Mouse (Mus musculus) embryonic fibroblast, embryonic 13.5 days (primary cell): ENCODE measurements around the gene Efna2.
"Not testable (repeated sequence)": the region's sequence is repeated elsewhere in the genome, so short reads cannot be mapped to it uniquely, and the experiment has no call there.

ENCODE experiments used
- CTCF ChIP-seq: IDR thresholded peaks from 2 replicates; pipeline ENCODE4 v1.5.1; 2011; ENCODE audit warnings: mild to moderate bottlenecking, control low read depth, low read length, moderate library complexity, borderline replicate concordance; ENCODE audit not compliant: insufficient read depth
- POLR2A ChIP-seq: IDR thresholded peaks from 2 replicates; pipeline ENCODE4 v1.6.1; 2011; ENCODE audit warnings: low read depth, mild to moderate bottlenecking, control low read depth, low read length, moderate library complexity

- not testable (repeated sequence) for TF ChIP-seq POLR2A, CTCF
Measured at GRCm38 (mm10) chr10:80223137-80223536, 43.9 kb downstream of the Efna2 start.
